Mouse (Mus musculus) C2C12 (cell line): ENCODE measurements around the gene Ralgds.

Experiments used
- CEBPB ChIP-seq: IDR thresholded peaks from one replicate; pipeline ENCODE4 v1.6.1; 2011; ENCODE audit warnings: low read depth, mild to moderate bottlenecking, control low read depth, moderate library complexity
- CTCF ChIP-seq: IDR thresholded peaks from one replicate; pipeline ENCODE4 v1.5.1; 2011; ENCODE audit not compliant: control insufficient read depth, insufficient read depth, insufficient read length
- FOSL1 ChIP-seq: IDR thresholded peaks from one replicate; pipeline ENCODE4 v1.8.0; 2011; ENCODE audit warnings: mild to moderate bottlenecking, low read length; ENCODE audit not compliant: poor library complexity, insufficient read depth, severe bottlenecking
- MAX ChIP-seq: IDR thresholded peaks from one replicate; pipeline ENCODE4 v1.6.1; 2011; ENCODE audit warnings: mild to moderate bottlenecking, control low read depth
- USF1 ChIP-seq: IDR thresholded peaks from one replicate; pipeline ENCODE4 v1.6.1; 2011; ENCODE audit warnings: low read depth, mild to moderate bottlenecking, control low read depth, moderate library complexity

- TF ChIP-seq CTCF (peak; percentile 80), CEBPB (no peak), USF1 (no peak), MAX (peak; percentile 15), FOSL1 (no peak)
Measured at GRCm38 (mm10) chr2:28517206-28517909, 4.4 kb downstream of the Ralgds start.
